Mouse (Mus musculus) testis, adult 2 months (tissue): ENCODE data around the gene Sdhb.

Experiments
- CTCF ChIP-seq: fragments of 200-500 bp; IDR thresholded peaks from 2 replicates; pipeline ENCODE4 v1.5.1; 2012; ENCODE audit warnings: low read depth, mild to moderate bottlenecking, inconsistent platforms, low read length, moderate library complexity; ENCODE audit not compliant: control insufficient read depth, insufficient read depth, insufficient replicate concordance
- POLR2A ChIP-seq: fragments of 200-500 bp; IDR thresholded peaks from 2 replicates; pipeline ENCODE4 v1.6.1; 2012; ENCODE audit warnings: low read depth, mild to moderate bottlenecking, inconsistent platforms, low read length, moderate library complexity; ENCODE audit not compliant: control insufficient read depth

- TF ChIP-seq CTCF (no peak), POLR2A (no peak)
Observed at GRCm38 (mm10) chr4:140971691-140972090, 10.7 kb downstream of the Sdhb start.
